Mouse (Mus musculus) C2C12 (cell line): ENCODE measurements around the gene Copa. TPM values are rescaled to one million over a fixed set of nuclear protein-coding genes. Genes with fewer than 3 reads are reported as not detected.

Experiments
- H3K27me3 ChIP-seq: one replicate; pipeline ENCODE4 v1.6.1; 2011; ENCODE audit not compliant: control insufficient read depth, insufficient read depth, insufficient read length
- H3K36me3 ChIP-seq: one replicate; pipeline ENCODE4 v1.6.1; 2011; ENCODE audit not compliant: control insufficient read depth, insufficient read depth
- H3K4me3 ChIP-seq: one replicate; pipeline ENCODE4 v1.5.1; 2011; ENCODE audit warnings: mild to moderate bottlenecking, control low read depth; ENCODE audit not compliant: poor library complexity, insufficient read depth, severe bottlenecking
- H3K79me2 ChIP-seq: one replicate; pipeline ENCODE4 v1.6.1; 2011; ENCODE audit not compliant: control insufficient read depth, insufficient read depth
- H3K79me3 ChIP-seq: one replicate; pipeline ENCODE4 v1.6.1; 2011; ENCODE audit warnings: low read depth, control low read depth
- H3ac ChIP-seq: one replicate; pipeline ENCODE3; 2011; ENCODE audit warnings: low read depth; ENCODE audit not compliant: control insufficient read depth, insufficient read length
- CEBPB ChIP-seq: IDR thresholded peaks from one replicate; pipeline ENCODE4 v1.6.1; 2011; ENCODE audit warnings: low read depth, mild to moderate bottlenecking, control low read depth, moderate library complexity
- CTCF ChIP-seq: IDR thresholded peaks from one replicate; pipeline ENCODE4 v1.5.1; 2011; ENCODE audit not compliant: control insufficient read depth, insufficient read depth, insufficient read length
- FOSL1 ChIP-seq: IDR thresholded peaks from one replicate; pipeline ENCODE4 v1.8.0; 2011; ENCODE audit warnings: mild to moderate bottlenecking, low read length; ENCODE audit not compliant: poor library complexity, insufficient read depth, severe bottlenecking
- MAX ChIP-seq: IDR thresholded peaks from one replicate; pipeline ENCODE4 v1.6.1; 2011; ENCODE audit warnings: mild to moderate bottlenecking, control low read depth
- MYOD1 ChIP-seq: IDR thresholded peaks from one replicate; pipeline ENCODE4 v1.6.1; 2011; ENCODE audit warnings: low read depth; ENCODE audit not compliant: control insufficient read depth, insufficient read length
- MYOG ChIP-seq: IDR thresholded peaks from one replicate; pipeline ENCODE4 v1.6.1; 2011; ENCODE audit not compliant: control insufficient read depth, insufficient read length; ENCODE audit errors: extremely low read depth
- USF1 ChIP-seq: IDR thresholded peaks from one replicate; pipeline ENCODE4 v1.6.1; 2011; ENCODE audit warnings: low read depth, mild to moderate bottlenecking, control low read depth, moderate library complexity
- polyA plus RNA-seq: library from polyadenylated mRNA; unstranded; fragments of >200 nt; fragmentation: generic; extraction: Trizol; gene quantifications from one replicate; pipeline ENCODE4 v1.2.1, GENCODE M21; 2012; ENCODE audit warnings: missing spikeins

Gene Copa
- polyA plus RNA-seq, 1 experiment: 113 TPM

DNA sequence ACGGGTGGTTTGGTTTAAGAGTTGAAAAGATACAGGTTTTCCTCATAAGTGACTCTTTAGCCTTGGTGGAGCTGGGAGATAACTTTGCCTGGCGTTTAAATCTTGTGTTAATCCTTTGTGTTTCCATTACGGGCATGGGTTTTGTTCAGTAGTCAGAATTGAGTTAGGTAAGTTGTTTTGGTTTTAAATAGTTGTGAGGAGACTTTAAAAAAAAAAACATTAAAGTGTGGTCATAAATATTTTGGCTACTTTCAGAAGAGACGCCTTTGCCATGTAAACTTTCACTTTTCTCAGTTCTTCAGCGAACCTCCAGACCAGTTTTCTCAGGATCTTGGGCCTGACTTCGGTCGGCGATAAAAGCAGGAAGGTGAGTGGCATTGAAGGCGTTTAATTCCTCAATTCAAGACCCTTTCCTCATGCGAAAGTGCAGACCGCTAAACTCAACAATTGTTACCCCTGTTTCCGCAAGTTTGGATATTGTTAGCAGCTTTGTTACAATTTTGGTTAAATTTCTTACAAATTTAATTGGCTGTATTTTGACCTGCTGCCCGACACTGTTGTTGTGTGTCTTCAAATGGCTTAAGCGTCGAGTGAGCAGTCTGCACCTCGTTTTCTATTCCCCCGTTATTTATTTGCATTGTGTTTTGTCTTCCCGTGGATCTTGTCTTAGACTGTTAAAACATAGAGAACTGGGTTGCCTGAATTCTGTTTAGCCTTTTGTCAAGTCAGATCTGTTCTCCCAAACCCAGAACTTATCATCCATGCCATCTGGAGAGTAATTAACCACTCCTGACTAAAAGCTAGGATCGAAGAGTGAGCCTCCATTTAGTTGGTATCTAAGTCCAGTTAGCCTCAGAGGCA is 66.9 kb downstream of the Copa start:
- peak overlapping the region; percentile 83 for H3K4me3 ChIP-seq
- peaks cover 58% of the 10 kb centered on the region for H3K79me2 ChIP-seq
- peaks cover 27% of the 10 kb centered on the region for H3K36me3 ChIP-seq
- H3K79me3 ChIP-seq: peaks cover 32% of the 10 kb centered on the region
- TF ChIP-seq USF1: no peak
- no peak for TF ChIP-seq CEBPB
- no peak for TF ChIP-seq MYOD1
- TF ChIP-seq MAX: no peak
- TF ChIP-seq CTCF: no peak
- TF ChIP-seq FOSL1: no peak
- no peak for TF ChIP-seq MYOG
- H3ac ChIP-seq: peak overlapping the region; percentile 74
- no peaks in the 10 kb centered on the region for H3K27me3 ChIP-seq

DNA sequence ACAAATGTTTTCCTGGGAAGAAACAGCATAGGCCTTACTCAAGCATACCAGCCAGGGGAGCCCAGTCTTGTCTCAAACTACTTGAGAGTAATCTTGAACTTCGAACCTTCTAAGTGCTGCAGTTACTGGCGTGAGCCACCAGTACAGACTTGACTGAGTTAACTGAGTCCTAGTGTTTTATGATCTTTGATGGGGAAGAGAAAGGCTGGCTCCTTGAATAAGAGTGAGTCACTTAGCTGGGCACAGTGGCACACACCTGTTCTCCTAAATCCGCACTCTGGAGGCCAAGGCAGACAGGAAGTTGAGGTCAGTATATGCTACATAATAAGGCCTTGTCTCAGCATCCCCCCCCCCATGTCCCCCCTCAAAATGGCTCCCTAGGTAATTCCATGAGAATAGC is 72.2 kb downstream of the Copa start:
- no peak overlapping the region for H3ac ChIP-seq
- H3K4me3 ChIP-seq: no peak overlapping the region
- H3K79me3 ChIP-seq: peaks cover 37% of the 10 kb centered on the region
- peaks cover 48% of the 10 kb centered on the region for H3K36me3 ChIP-seq
- H3K79me2 ChIP-seq: peaks cover 80% of the 10 kb centered on the region
- no peaks in the 10 kb centered on the region for H3K27me3 ChIP-seq
- TF ChIP-seq CTCF (no peak), USF1 (no peak), MYOD1 (peak; percentile 89), FOSL1 (no peak)

GRCm38 (mm10) chr1:172155518-172155917 is 73.2 kb downstream of the Copa start:
- H3ac ChIP-seq: no peak overlapping the region
- H3K27me3 ChIP-seq: no peaks in the 10 kb centered on the region
- H3K79me2 ChIP-seq: peaks cover 80% of the 10 kb centered on the region
- no peak for TF ChIP-seq CTCF
- peaks cover 38% of the 10 kb centered on the region for H3K79me3 ChIP-seq
- peaks cover 47% of the 10 kb centered on the region for H3K36me3 ChIP-seq
- H3K4me3 ChIP-seq: no peak overlapping the region

DNA sequence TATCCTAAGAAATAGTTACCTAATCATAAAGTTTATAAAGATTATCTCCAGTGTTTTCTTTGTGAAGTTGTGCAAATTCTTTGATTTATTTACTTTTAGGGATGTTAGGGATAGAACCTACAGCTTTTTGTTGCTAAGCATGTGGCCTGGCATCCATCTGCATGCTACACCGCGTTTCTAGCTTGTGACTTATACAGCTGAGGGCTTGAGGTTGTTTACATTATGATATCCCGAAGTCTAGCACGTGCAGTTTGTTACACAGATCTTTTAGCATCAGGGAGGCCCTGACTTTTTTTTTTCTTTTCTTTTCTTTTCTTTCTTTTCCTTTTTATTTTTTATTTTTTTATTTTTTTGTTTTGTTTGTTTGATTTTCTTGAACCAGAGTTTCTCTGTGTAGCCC is 77.6 kb downstream of the Copa start:
- peaks cover 86% of the 10 kb centered on the region for H3K79me2 ChIP-seq
- no peak overlapping the region for H3K4me3 ChIP-seq
- TF ChIP-seq MAX (no peak), MYOG (no peak), FOSL1 (no peak), USF1 (no peak), CTCF (no peak), CEBPB (no peak), MYOD1 (no peak)
- no peaks in the 10 kb centered on the region for H3K27me3 ChIP-seq
- peaks cover 18% of the 10 kb centered on the region for H3K36me3 ChIP-seq
- peaks cover 37% of the 10 kb centered on the region for H3K79me3 ChIP-seq
- H3ac ChIP-seq: no peak overlapping the region

- no peak for TF ChIP-seq MYOD1
- no peak for TF ChIP-seq USF1
- no peak for TF ChIP-seq FOSL1
- TF ChIP-seq CEBPB: no peak
- TF ChIP-seq CTCF: no peak
- TF ChIP-seq MAX: no peak
- no peak for TF ChIP-seq MYOG
- Histone ChIP-seq H3K27me3 (no peaks in the 10 kb centered on the region), H3K4me3 (no peak overlapping the region), H3K79me2 (peaks cover 87% of the 10 kb centered on the region), H3K36me3 (peaks cover 15% of the 10 kb centered on the region), H3ac (no peak overlapping the region), H3K79me3 (peaks cover 36% of the 10 kb centered on the region)
These were observed 78.2 kb downstream of the Copa start for GRCm38 (mm10) chr1:172160508-172160907.

DNA sequence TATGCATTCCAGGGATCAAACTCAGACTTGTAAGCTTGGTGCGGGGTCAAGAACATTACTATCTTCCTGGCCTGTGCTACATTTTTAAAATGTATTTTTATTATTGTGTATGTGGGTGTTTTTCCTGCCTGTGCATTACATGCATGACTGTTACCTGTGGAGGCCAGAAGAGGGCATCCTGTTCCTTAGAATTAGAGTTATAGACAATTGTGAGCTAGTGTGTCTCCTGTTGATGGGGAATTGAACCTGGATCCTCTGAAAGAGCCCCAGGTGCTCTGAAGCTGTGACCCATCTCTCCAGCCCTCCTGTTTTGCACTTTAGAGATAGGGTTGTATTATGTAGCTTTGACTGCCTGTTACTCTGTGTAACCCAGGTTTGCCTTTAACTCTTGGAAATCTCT is 79.7 kb downstream of the Copa start:
- peaks cover 14% of the 10 kb centered on the region for H3K36me3 ChIP-seq
- peaks cover 72% of the 10 kb centered on the region for H3K79me2 ChIP-seq
- no peak overlapping the region for H3K4me3 ChIP-seq
- no peak overlapping the region for H3ac ChIP-seq
- TF ChIP-seq MYOD1 (no peak), CTCF (no peak), USF1 (no peak), CEBPB (no peak)
- H3K79me3 ChIP-seq: peaks cover 28% of the 10 kb centered on the region
- H3K27me3 ChIP-seq: no peaks in the 10 kb centered on the region
